Mouse (Mus musculus) retina, adult 2 months (tissue): ENCODE measurements around the gene Frmd6.
A peak's percentile ranks its signal among the peaks of the same experiment; 100 is the strongest.

ENCODE experiments used
- DNase-seq: peaks from one replicate; pipeline ENCODE4 v3.0.0-alpha.2; 2012; ENCODE audit warnings: low read depth, low spot score

The Frmd6 gene

DNA sequence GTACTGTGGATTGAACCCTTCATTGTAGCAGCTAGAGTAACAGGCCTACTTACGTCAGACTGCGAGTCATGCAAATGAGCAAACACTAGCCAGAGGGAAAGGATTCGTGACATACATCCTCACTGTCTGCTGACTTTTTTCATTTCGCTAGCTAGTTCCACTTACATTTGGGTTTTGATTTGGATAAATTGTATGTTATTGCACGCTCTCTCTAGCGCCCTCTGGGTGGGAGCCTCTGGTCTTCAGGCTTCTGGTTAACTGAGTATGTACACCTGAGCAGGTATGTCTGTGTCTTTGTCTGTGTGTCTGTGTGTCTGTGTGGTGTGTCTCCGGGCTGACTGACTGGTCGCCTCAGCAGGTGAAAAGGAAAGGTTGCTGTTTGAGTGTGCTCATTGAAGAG, 72.1 kb downstream of the Frmd6 start:
- no peak for DNase-seq

DNA sequence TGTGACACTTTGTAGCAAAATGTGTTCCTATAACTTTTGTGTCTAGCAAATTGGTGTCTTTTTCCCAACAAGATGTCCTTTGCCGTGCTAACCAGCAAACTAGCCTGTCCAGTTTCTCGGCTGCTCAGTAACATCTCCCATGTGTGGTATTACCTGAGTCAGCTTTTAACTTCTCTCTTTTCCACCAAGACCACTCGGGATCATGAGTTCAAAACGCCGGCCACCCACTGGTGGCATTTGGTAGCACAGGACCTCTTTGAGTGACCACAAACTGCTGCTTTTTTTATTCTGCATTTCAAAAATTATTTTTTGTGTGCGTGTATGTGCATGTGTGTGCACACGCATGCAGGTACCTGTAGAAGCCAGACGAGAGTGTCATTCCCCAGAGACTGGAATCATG, 73.1 kb downstream of the Frmd6 start:
- no peak for DNase-seq

DNA sequence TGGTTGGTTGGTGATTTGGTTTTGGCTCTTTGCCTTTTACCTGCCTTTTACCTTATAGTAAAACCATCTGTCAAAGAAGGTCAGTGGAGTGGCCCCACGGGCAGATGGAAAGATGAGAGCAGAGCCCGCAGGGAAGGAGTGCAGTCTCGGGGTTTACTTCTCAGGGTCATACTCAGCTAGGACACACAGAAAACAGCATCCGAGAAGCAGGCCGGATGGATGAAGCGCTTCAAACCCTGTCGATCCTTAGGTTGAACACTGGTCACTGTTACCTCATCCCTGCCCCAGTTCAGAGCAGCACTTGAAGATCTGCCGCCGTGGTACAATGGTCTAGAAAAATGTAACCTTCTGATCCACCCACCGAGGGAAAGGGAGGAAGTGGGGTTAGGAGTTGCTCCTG, 79.2 kb downstream of the Frmd6 start:
- no peak for DNase-seq

DNA sequence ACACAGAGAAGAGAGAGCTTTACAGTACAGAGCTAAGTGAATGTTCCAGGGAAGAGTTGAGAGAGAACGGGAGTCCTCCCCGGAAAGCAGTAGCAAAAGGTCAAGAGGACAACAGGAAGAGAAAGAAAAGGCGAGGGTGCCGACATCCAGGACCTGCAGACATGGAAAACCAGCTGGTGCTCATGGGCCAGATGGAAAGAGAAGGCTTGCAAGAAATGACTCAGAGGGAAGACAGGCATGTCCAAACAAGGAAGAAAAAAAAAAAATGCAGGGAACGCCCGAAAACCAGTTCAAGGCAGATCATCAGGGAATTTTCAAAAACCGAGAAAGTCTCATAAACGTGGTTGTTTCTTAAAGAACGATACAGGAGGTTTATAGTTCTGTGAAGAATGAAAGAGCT, 81.6 kb downstream of the Frmd6 start:
- no peak for DNase-seq

DNA sequence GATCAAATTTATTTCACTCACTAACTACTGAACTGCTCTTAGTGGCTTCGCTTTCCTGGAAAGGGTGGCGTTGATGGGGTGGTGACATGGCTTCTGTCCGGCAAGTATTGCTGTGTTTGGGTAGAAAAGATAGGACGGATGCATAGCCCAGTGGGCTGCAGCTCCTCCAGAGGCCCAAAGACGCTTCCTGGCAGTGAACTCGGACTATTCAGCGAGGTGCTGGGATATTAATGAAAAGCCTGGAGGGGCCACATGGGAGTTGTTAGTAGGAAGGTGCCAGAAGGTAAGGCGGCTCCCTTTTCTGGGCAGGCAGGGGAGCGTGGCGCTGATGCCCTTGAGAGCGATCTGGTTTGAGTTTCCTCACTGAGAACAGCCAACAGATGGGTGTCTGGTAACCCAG, 82.3 kb downstream of the Frmd6 start:
- no peak for DNase-seq

DNA sequence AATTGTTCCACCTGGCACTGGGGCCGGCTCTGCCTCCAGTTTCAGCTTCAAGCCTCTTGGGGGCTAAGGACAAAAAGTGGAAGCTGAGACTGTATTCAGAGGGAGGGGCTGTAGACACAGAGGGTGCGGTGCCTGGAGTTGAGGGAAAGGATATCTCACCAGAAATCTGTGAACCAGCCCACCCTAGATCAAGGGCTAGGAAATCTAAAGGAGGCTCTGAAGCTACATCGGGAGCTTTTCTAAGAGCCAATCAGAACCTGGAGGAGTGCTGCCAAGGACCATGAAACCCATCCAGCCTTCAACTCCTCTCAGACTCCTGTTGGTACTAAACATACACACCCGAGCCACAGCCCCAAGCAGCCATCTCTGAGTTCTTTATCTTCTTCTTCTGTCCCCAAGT, 82.8 kb downstream of the Frmd6 start:
- no peak for DNase-seq

DNA sequence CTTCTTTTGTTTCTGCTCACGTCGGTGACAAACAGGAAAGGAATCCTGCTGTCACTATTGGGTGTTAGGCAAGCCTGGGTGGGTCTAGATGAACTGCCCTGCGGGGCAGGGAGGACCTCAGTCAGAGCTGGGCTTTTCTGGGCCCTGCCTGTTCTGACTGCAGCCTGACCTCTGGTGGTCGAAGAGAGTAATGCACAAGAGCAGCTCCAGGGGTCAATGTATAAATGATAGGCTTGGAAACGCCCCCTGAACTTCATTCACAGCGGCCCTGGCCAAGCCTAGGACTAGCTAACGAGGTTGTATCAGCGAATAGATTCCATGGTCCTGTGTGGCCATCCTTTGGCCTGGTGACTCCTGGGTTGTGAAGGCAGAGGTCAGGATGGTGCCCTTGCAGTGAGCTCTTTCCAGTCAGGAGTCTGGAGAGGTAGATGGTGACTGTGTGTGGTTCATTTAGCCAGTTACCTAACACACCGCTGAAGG, 85.0 kb downstream of the Frmd6 start:
- peak; percentile 46 for DNase-seq

DNA sequence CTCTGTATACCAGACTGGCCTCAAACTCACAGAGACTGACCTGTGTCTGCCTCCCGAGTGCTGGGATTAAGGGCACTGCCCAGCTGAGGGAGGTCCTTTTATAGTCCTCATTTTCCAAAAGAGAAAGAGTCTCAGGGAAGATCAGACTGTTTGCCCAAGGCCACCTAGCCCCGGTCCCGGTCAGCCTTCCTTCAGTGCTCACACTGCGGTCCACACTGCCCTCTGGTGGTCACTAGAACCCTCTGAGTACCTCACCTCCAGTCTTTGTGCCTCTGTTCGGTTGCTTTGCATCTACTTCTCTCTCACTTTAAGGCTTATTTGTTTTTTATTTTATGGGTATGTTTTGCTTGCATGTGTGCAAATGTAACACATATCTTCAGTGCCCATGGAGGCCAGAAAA, 85.7 kb downstream of the Frmd6 start:
- peak; percentile 71 for DNase-seq

DNA sequence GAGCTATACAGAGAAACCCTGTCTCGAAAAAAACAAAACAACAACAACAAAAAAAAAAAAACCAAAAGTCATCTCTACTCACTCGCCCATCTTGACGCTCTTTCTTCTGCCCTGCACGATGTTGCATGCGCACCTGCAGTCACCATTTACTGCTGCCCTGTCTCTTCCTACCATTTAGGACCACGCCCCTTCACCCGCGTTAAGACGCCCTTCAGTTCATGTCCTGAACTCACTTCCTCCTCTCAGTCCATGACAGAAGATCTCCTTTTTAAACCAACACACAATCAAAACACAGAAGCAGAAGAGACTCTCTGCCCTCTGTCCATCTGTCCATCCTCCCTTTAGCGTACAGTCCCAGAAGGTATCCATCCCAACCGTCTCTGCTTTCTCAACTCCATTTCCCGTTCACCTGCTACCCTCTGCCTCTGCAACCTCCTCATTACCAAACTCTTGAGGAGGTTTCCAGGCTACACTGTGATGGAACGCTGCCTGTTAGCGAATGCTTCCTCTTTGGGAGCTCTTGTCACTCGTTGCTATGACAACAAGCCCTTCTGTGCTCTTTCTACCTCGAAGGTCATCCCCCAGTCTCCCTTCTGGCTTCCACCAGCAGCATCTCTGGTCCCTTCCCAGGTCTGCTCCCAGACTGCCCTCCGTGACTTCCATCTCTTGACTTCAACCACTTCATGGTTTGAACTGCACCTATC, 86.5 kb downstream of the Frmd6 start:
- no peak for DNase-seq

DNA sequence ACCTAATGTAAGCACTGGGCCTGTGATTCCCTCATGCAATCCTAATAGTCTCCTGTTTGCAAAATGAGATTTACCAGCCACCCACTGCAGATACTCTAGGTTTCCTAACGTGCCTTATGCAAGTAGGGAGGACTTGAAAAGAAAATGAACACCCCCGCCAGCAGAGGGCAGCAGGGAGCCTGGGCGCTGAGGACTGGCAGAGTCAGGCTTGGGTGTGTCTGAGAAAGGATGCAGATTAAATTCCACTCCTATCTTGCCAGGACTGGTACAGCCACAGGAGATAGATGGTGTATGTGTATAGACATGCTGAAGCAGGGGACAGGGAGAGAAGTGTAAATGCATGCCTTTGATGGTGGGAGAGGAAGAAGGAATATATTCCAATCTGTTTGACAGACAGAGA, 88.1 kb downstream of the Frmd6 start:
- no peak for DNase-seq

DNA sequence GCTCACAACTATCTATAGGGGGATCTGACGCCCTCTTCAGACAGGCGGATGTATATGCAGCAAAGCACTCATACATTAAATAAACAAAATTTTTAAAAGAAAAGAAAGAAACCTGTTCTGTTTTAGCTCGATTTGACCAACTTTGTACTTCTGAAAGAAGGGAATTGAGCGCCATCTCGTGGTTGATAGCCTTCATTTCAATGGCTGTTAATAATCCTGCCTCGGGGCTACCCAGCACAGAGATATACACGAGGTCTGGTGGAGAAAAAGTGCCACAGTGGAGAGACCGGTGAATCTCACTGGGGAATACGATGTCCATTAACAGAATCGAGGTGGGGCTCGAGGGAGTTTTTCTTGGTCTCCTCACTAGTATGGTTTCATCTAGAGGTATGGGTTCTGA, 89.1 kb downstream of the Frmd6 start:
- DNase-seq: no peak

DNA sequence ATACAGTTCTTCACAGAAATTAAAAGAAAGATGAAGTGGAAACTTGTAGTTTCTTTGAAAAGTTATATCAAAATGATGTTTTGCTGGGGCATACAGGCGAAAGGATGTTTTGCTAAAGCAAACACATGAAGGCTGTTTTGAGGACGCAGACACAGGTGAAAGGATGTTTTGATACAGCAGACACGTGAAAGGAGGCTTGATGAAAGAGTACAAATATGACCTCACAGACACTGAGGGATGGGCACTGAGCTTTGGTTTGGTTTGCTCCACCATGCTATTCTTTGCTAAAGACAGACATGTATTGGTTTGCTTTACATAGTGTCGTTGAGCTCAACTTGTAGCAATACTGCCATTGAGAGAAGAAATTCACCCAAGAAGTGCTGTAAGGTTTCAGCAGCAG, 104.5 kb downstream of the Frmd6 start:
- no peak for DNase-seq

DNA sequence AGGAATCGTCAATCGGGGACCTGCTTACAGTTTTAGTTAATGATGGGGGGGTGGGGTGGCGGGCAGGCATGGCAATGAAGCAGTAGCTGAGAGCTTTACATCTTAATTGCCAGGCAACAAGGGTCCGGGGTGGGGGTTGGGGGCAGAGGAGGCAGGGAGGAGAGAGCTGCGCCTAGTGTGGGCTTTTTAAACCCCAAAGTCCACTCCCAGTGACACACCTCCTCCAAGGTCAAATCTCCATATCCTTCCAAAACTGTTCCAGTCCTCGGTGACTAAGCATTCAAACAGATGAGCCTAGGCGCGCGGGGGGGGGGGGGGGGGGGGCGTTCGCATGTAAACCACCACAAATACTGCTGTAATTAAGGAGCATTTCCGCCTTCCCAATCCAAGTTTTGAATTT, 111.8 kb downstream of the Frmd6 start:
- DNase-seq: no peak

DNA sequence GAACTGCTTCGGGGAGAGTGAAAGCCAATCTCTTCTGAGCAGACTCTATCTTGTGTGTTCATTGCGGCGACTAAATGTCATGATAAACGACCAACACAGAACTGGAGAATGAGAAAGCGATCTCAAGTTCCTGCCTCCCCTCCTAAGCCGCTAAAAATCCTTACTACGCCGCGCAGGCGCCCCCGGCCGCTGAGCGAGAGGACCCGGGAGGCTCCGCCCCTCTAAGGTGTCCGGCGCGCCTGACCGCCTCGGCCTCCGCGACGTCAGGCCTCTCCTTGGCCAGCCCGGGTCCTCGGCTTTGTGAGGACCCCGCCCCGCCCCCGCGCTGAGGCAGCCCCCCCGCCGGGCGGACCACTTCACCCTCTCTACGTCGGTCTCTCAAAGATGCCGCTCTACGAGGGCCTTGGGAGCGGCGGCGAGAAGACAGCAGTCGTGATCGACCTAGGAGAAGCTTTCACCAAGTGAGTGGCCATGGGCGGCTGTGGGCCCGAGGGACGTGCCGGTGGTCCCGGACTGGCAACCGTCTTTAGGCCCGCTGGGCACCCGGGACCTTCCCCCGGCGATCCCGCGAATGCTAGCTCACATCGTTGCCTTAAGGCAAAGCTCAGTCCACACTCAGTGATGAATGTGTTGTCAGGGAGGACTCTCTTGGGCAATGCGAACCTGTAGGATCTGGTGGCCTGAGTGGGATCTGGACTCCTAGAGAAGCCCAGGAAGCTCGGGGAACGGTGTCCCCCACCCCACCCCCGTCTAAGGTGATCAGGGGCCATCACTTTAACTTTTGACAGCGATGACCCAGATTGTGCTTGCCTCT, 112.5 kb downstream of the Frmd6 start, which contains the start of gene Actr10:
Gene Actr10, plus strand, starts transcription at position 287 of the 814 bp plus-strand sequence.
- DNase-seq: peak; percentile 89

DNA sequence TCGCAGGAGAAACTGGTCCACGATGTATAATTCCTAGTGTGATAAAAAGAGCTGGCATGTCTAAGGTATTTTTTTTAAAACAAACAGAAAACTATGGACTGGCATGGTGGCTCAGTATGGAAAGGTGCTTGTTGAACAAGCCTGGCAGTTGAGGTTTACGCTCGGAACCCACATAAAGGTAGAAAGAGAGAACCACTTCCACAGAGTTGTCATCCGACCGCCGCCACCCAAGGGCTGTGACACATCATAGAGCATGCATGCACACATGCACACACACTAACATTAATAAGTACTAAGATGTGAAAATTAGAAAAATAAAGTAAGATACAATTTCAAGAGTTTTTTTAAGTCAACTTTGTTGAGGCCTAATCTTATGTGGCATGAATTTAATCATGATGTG, 115.5 kb downstream of the Frmd6 start:
- no peak for DNase-seq

DNA sequence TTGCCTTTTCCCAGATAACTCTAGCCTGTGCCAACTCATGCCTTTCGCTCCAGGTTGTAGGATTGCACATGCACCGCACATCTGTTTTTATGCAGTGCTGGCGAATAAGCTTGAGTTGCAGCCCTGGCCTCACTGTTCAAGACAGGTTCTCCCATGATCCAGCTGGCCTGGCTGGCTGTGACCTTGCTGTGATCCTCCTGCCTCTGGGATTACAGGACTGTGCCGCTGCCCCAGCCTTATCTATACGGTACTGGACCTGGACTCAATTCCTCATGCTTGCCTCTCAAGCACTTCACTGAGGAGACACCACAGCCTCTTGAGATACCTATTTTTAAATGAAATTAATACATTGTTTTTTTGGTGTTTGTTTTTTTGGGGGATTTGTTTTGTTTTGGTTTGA, 118.9 kb downstream of the Frmd6 start:
- DNase-seq: no peak

DNA sequence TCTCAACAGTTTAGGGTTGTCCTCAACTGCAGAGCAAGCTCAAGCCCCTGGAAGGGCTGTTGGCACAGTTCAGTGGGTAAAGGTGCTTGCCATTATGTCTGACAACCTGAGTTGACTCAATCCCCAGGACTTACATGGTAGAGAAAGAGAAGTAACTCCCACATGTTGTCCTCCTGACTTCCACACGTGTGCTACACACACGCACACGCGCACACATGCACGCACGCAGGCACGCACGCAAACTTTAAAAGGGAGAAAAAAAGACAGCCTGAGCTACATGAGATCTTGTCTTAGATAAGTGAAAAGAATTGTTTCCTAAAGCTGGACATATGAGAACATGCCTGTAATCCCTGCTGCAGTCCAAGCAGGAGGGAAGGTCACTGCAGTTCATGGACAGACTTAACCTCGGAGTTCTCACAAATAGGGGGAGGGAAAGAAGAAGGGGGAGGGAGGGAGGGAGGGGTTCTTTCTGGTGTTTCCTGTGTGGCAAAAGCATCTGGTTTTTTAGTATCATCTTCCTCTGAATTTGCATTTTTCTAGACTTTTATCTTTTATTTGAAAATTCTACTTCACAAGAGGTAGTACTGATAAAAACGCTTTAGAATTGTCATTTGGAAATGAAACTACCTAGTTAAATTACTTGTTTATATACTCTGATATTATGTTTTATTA, 121.4 kb downstream of the Frmd6 start:
- no peak for DNase-seq
